ENCODE assay signal across 8 mouse cellular contexts in genomic region chr17:6280513-6280912, GRCm38 (mm10). TPM values are rescaled to one million over a fixed set of nuclear protein-coding genes. Genes with fewer than 3 reads are reported as not detected.
DNase-seq lines count a peak whose midpoint lies in the region; ATAC-seq lines count a peak whose summit lies in the region.
"Not testable (repeated sequence)": the region's sequence is repeated elsewhere in the genome, so short reads cannot be mapped to it uniquely, and the experiment has no call there.
"Had no signal": no experiment of that assay in that cellular context is flagged by ENCODE, and none has a peak within 500 bp of the region (broad histone marks: within the 10 kb centered on the region; RNA-seq: fewer than 3 reads in every experiment).

No protein-coding gene starts in this region.

- 93% methylated on average over 19 of the region's 19 CpGs for WGBS in forebrain, embryonic 11.5 days
- 90% methylated on average over 16 of the region's 19 CpGs for WGBS in heart, embryonic 10.5 days

- H3K4me1 ChIP-seq in forebrain, embryonic 11.5 days (replicated peaks; ENCODE audit: control insufficient read depth, insufficient read depth, low read length); heart, embryonic 10.5 days: not testable (repeated sequence)

- H3K9me3 ChIP-seq in forebrain, embryonic 11.5 days (ENCODE audit: control insufficient read depth, low read length); heart, embryonic 10.5 days: not testable (repeated sequence)

- not testable (repeated sequence) for H3K27me3 ChIP-seq in forebrain, embryonic 11.5 days (ENCODE audit: control insufficient read depth, insufficient read depth, low read length); heart, embryonic 10.5 days (ENCODE audit: insufficient read depth, poor library complexity, severe bottlenecking)

- H3K4me3 ChIP-seq in forebrain, embryonic 11.5 days (ENCODE audit: low read depth, low read length); heart, embryonic 10.5 days: not testable (repeated sequence)

- H3K4me2 ChIP-seq in forebrain, embryonic 11.5 days (ENCODE audit: low read depth, low read length, severe bottlenecking) = not testable (repeated sequence)

- H3K36me3 ChIP-seq in forebrain, embryonic 11.5 days (ENCODE audit: control insufficient read depth, insufficient read depth, low read length); heart, embryonic 10.5 days: not testable (repeated sequence)

- not testable (repeated sequence) for H3K9ac ChIP-seq in forebrain, embryonic 11.5 days (ENCODE audit: low read length)

- peak; percentile 25 for DNase-seq in ZHBTc4 (ENCODE audit: low read depth, low spot score)
- peak; percentile 9 for DNase-seq in forebrain, embryonic 11.5 days (ENCODE audit: low spot score)
- peak; percentile 5 for DNase-seq in gastrocnemius, postnatal 10 days
- peak; percentile 78 for DNase-seq in heart, adult 11 months
- peak; percentile 51 for DNase-seq in heart, embryonic 10.5 days (ENCODE audit: low spot score)
- peak; percentile 43 for DNase-seq in testis, postnatal 10 days (ENCODE audit: low spot score)
- peak; percentile 11 for DNase-seq in thymus, postnatal 4 days

- not testable (repeated sequence) for ATAC-seq in forebrain, embryonic 11.5 days (replicated peaks; ENCODE audit: low FRiP score)

- not testable (repeated sequence) for H3K27ac ChIP-seq in forebrain, embryonic 11.5 days (ENCODE audit: low read depth, low read length); heart, embryonic 10.5 days

RNA-seq across cellular contexts. Expression of gene Tmem181a, which starts 23.9 kb away (rescaled TPM):
- 23.1 and 27.5 TPM in 2 replicates for polyA plus RNA-seq in forebrain, embryonic 11.5 days (2014; fragmentation: Nextera tagmentation; extraction: Ambion mirVana)
- total RNA-seq in gastrocnemius, postnatal 10 days (2021) = 1 to 10 TPM; 7.4 to 8.2 TPM
- polyA plus RNA-seq in heart, embryonic 10.5 days (2016; fragmentation: Nextera tagmentation; extraction: Ambion mirVana) = 18.1 and 23.0 TPM in 2 replicates
- polyA plus RNA-seq: G1E had no signal

RNA-seq across cellular contexts. Expression of gene Dynlt1a, which starts 36.8 kb away (rescaled TPM):
- 28.7 and 29.1 TPM in 2 replicates for polyA plus RNA-seq in forebrain, embryonic 11.5 days (2014; fragmentation: Nextera tagmentation; extraction: Ambion mirVana)
- 1 to 10 TPM; 2.1 to 2.3 TPM for total RNA-seq in gastrocnemius, postnatal 10 days (2021)
- 13.7 and 17.6 TPM in 2 replicates for polyA plus RNA-seq in heart, embryonic 10.5 days (2016; fragmentation: Nextera tagmentation; extraction: Ambion mirVana)

Comparison
In these comparisons a context has a peak if more than half of its experiments do, and no peak if none do; other contexts are left out.
1. DNase-seq: peak in every context shown above with its lines; median percentile 78 in heart, adult 11 months; 51 in heart, embryonic 10.5 days; 43 in testis, postnatal 10 days; 25 in ZHBTc4; 11 in thymus, postnatal 4 days; 9 in forebrain, embryonic 11.5 days; 5 in gastrocnemius, postnatal 10 days.